Mouse (Mus musculus) kidney, postnatal 0 days (tissue): ENCODE data around the gene Slc2a9. TPM values are rescaled to one million over a fixed set of nuclear protein-coding genes. Genes with fewer than 3 reads are reported as not detected.
"Not testable (repeated sequence)": the region's sequence is repeated elsewhere in the genome, so short reads cannot be mapped to it uniquely, and the experiment has no call there.

Experiments used
- ATAC-seq: fragments of 200-750 bp; cut with Nextera tagmentation; replicated peaks from 2 replicates; pipeline ENCODE4 v1.8.0; 2017; ENCODE audit warnings: low read depth, moderate number of reproducible peaks, moderate TSS enrichment, moderate library complexity; ENCODE audit not compliant: low FRiP score
- DNase-seq: peaks from one replicate; pipeline ENCODE4 v3.0.0-alpha.2; 2016; ENCODE audit warnings: low spot score
- H3K27ac ChIP-seq: fragments of 300-500 bp; sonication (generic); 2 replicates; pipeline ENCODE4 v1.5.1; 2014; ENCODE audit warnings: mild to moderate bottlenecking
- H3K27me3 ChIP-seq: fragments of 300-500 bp; sonication (generic); 2 replicates; pipeline ENCODE4 v1.6.1; 2014; ENCODE audit warnings: low read length, mixed read lengths; ENCODE audit not compliant: insufficient read depth
- H3K36me3 ChIP-seq: fragments of 300-500 bp; sonication (generic); 2 replicates; pipeline ENCODE4 v1.6.1; 2014; ENCODE audit warnings: low read length, mixed read lengths; ENCODE audit not compliant: insufficient read depth
- H3K4me1 ChIP-seq: fragments of 300-500 bp; sonication (generic); replicated peaks from 2 replicates; pipeline ENCODE4 v1.6.1; 2014; ENCODE audit warnings: antibody characterized with exemption, low read length, mixed read lengths; ENCODE audit not compliant: insufficient read depth
- H3K4me2 ChIP-seq: fragments of 300-500 bp; sonication (generic); 2 replicates; pipeline ENCODE4 v1.6.1; 2014; ENCODE audit warnings: mild to moderate bottlenecking, low read length, moderate library complexity, mixed read lengths
- H3K4me3 ChIP-seq: fragments of 300-500 bp; sonication (generic); replicated peaks from 2 replicates; pipeline ENCODE4 v1.5.1; 2014; ENCODE audit warnings: low read depth, low read length
- H3K9ac ChIP-seq: fragments of 300-500 bp; sonication (generic); 2 replicates; pipeline ENCODE4 v1.6.1; 2014; ENCODE audit warnings: low read depth, low read length
- H3K9me3 ChIP-seq: fragments of 300-500 bp; sonication (generic); replicated peaks from 2 replicates; pipeline ENCODE4 v1.6.1; 2016; ENCODE audit warnings: low read length, inconsistent platforms, mixed read lengths
- CTCF ChIP-seq: IDR thresholded peaks from 2 replicates; pipeline ENCODE4 v1.5.1; 2016; ENCODE audit warnings: antibody characterized with exemption, low read depth, mild to moderate bottlenecking, moderate library complexity
- WGBS: fragments of 180-500 bp; shearing (Covaris S2); extraction: QIAGEN DNeasy Blood & Tissue Kit; methylation state at CpG from one replicate; pipeline ENCODE4 v1.1.7; 2014; 5-methylcytosine and 5-hydroxymethylcytosine counted together
- polyA plus RNA-seq: library from polyadenylated mRNA; unstranded; fragments of >200 nt; fragmentation: Nextera tagmentation; extraction: Ambion mirVana; gene quantifications from 2 replicates; pipeline ENCODE4 v1.2.1, GENCODE M21; 2015

Gene Slc2a9
- polyA plus RNA-seq, 1 experiment from 2014 or later, result 3.5 TPM

DNA sequence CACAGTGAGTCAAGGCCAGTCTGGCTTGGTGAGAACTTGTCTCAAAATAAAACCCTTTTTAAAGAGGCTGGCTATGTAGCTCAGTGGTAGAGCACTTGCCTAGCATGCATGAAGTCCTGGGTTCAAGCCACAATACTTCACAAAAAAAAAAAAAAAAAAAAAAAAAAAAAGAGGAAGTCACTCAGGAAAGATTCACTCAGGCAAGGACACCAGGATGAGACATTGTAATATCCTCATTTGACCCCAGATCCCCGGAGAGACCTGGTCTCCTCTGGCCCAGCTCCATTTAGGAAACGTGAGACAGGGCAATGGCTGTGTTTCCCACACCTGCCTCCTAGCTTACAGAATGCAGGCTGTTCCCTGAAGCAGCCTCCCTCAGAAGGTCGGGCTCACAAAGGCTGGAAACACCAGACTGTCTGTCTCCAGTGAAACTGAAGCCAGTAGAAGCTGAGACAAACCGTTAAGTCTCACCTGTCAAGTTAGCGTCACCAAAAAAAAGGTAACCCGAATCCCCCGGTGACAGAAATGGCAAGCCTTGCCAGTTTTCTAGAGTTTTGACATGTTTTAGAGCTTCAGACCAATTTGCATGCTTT lies 19.3 kb downstream of the Slc2a9 start:
- DNase-seq (no peak), ATAC-seq (no peak)
- Histone ChIP-seq H3K27ac (no peak overlapping the region), H3K27me3 (no peaks in the 10 kb centered on the region), H3K4me3 (no peak overlapping the region), H3K36me3 (no peaks in the 10 kb centered on the region), H3K9me3 (no peaks in the 10 kb centered on the region), H3K9ac (no peak overlapping the region), H3K4me2 (no peak overlapping the region), H3K4me1 (peaks cover 9% of the 10 kb centered on the region; the same call in 1 of the 2 replicates)
- no peak for TF ChIP-seq CTCF
- 45% methylated on average over 7 of the region's 7 CpGs for WGBS

DNA sequence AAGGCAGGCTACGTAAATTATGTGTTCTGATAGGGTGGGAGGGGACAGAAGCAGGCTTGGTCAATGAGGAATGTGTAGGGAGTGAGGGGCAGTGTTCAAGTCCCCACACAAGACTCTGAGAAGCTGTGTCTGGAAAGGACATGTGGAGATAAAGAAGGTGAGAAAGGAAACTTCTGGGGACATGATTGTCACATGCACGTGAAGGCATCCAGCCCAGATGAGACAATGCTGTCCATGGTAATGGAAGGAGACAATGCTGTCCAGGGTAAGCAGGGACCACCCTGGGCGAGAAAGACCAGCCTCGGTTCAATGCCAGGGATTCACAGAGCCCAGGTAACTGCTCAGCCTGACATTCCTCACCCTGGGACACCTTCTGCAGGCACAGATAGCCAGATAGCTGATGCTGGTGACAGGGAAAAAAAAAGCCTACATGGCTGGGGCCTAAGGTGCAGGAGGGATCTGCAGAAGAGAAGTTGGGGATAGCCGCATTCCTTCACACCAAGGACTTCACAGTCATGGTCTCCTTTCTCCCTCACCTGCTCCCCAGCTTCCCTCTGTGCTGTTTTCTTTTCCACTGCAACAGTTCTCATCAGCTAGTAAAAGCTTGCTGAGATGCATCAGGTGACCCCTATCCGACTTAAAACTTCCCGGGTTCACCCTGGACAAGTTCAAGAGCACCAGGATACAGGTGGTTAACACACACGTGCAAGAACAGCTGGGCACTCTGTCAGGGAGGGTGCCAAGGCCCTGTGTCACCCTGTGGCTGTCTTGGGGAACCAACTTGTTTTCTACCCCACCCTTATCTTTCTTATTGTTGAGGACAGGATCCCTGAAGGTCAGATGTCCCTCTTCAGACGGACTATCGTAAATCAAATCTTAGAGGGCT lies 21.9 kb downstream of the Slc2a9 start:
- Histone ChIP-seq H3K4me3 (peak overlapping the region; percentile 30; the same call in 1 of the 2 replicates), H3K4me1 (peaks cover 9% of the 10 kb centered on the region; the same call in 1 of the 2 replicates), H3K9me3 (no peaks in the 10 kb centered on the region), H3K27ac (peak overlapping the region; percentile 81; the same call in 1 of the 2 replicates), H3K4me2 (peak overlapping the region; percentile 62), H3K36me3 (no peaks in the 10 kb centered on the region), H3K9ac (no peak overlapping the region), H3K27me3 (no peaks in the 10 kb centered on the region)
- no peak for TF ChIP-seq CTCF
- WGBS, result 60% methylated on average over 10 of the region's 10 CpGs
- 0 out of 2 replicates have a peak, but pooled peaks have one; percentile 2 for ATAC-seq
- DNase-seq, result no peak

DNA sequence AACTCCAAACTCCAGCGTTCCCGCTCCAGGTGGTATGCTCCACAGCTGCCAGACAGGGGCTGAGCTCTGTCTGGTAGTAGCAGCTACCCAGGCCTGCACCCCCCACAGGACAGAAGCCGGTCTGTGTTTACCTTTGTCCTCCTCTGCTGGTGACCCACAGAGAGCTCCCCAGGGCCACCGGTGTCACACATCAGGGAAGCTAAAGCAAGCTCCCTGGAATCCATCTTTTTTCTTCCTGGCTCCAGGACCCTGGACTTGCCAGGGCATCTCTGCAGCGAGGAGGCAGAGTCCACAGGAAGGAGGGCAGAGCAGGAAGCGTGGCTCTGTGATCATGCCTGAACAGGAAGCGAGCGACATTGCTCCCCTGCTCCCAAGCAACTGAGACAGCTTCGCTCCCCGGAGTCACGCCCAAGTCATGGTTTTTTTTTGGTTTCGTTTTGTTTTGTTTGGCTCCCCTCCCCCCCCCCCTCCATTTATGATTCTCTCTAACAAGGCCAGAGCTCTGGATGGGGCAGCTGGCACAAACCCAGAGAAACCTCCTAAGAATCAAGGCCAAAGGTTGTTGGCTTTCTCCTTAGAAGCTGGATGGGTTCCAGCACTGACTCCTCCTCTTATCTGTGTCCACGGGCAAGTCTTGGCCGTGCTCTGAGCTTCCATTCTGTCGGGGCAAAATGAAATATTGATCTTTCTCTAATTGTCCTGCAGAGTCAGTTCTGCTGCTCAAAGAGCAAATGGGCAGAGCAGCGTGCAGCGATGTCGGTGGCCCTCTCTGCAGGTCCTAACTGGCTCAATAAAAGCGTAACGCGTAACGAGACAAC lies 22.8 kb downstream of the Slc2a9 start:
- peak; percentile 35; the same call in 1 of the 2 replicates for TF ChIP-seq CTCF
- peak overlapping the region; percentile 25; the same call in 1 of the 2 replicates for H3K9ac ChIP-seq

DNA sequence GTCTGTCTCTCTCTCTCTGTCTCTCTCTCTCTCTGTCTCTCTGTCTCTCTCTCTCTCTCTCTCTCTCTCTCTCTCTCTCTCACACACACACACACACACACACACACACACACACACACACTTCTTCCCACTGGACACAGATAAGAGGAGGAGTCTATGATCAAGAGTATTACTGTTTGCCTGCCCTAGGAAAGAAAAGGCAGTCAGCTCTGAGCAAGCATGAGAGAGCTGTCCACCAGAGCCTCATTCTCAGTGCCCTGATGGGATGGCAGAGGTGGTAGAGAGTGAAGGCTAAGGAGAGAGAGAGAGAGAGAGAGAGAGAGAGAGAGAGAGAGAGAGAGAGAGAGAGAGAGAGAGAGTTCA lies 23.4 kb downstream of the Slc2a9 start:
- not testable (repeated sequence) for H3K4me1 ChIP-seq, H3K27me3 ChIP-seq, H3K36me3 ChIP-seq, H3K9ac ChIP-seq, H3K9me3 ChIP-seq, ATAC-seq, DNase-seq
- H3K4me2 ChIP-seq, result peak overlapping the region; percentile 62
- H3K4me3 ChIP-seq, result peak overlapping the region; percentile 30
- peak overlapping the region; percentile 81 for H3K27ac ChIP-seq

More for the DNA sequence above, 22.8 kb downstream of the Slc2a9 start:
- peak overlapping the region; percentile 81 for H3K27ac ChIP-seq
- peak overlapping the region; percentile 62 for H3K4me2 ChIP-seq
- H3K9me3 ChIP-seq, result no peaks in the 10 kb centered on the region
- H3K4me1 ChIP-seq, result peaks cover 9% of the 10 kb centered on the region; the same call in 1 of the 2 replicates
- H3K4me3 ChIP-seq, result peak overlapping the region; percentile 30
- peak; percentile 86 for ATAC-seq
- peak; percentile 87 for DNase-seq
- H3K36me3 ChIP-seq, result no peaks in the 10 kb centered on the region
- 2% methylated on average over 22 of the region's 22 CpGs for WGBS
- no peaks in the 10 kb centered on the region for H3K27me3 ChIP-seq

DNA sequence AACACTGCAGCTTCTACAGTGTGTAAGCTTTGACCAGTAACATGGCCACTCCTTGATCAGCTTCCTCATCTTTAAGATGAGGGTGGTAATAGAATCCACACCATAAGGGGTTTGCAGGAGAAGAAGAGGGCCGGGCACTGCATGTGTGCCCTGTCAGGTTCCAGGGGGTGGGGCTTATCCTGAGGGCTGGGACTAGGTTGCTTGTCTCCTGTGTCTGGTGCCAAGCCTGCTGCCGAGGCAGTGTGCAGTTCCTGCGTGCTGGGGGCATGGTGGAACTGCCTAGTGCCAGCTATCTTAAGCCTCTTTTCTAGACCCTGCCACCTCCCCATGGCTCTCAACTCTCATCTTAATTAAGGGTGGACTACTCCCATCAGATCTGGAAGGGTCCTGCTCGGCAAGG lies 23.9 kb downstream of the Slc2a9 start:
- WGBS, result 38% methylated on average over 4 of the region's 4 CpGs
- Histone ChIP-seq H3K27ac (peak overlapping the region; percentile 19; the same call in 1 of the 2 replicates), H3K4me2 (no peak overlapping the region), H3K9ac (no peak overlapping the region), H3K36me3 (no peaks in the 10 kb centered on the region), H3K27me3 (no peaks in the 10 kb centered on the region), H3K9me3 (no peaks in the 10 kb centered on the region), H3K4me3 (no peak overlapping the region), H3K4me1 (peaks cover 9% of the 10 kb centered on the region; the same call in 1 of the 2 replicates)
- ATAC-seq (0 out of 2 replicates have a peak, but pooled peaks have one; percentile 38), DNase-seq (no peak)
- TF ChIP-seq CTCF, result no peak
